Mouse (Mus musculus) kidney, postnatal 0 days (tissue): ENCODE data around the gene Lrfn3. TPM values are rescaled to one million over a fixed set of nuclear protein-coding genes. Genes with fewer than 3 reads are reported as not detected.

ENCODE experiments used
- ATAC-seq: fragments of 200-750 bp; cut with Nextera tagmentation; replicated peaks from 2 replicates; pipeline ENCODE4 v1.8.0; 2017; ENCODE audit warnings: low read depth, moderate number of reproducible peaks, moderate TSS enrichment, moderate library complexity; ENCODE audit not compliant: low FRiP score
- DNase-seq: peaks from one replicate; pipeline ENCODE4 v3.0.0-alpha.2; 2016; ENCODE audit warnings: low spot score
- H3K27ac ChIP-seq: fragments of 300-500 bp; sonication (generic); 2 replicates; pipeline ENCODE4 v1.5.1; 2014; ENCODE audit warnings: mild to moderate bottlenecking
- H3K27me3 ChIP-seq: fragments of 300-500 bp; sonication (generic); 2 replicates; pipeline ENCODE4 v1.6.1; 2014; ENCODE audit warnings: low read length, mixed read lengths; ENCODE audit not compliant: insufficient read depth
- H3K36me3 ChIP-seq: fragments of 300-500 bp; sonication (generic); 2 replicates; pipeline ENCODE4 v1.6.1; 2014; ENCODE audit warnings: low read length, mixed read lengths; ENCODE audit not compliant: insufficient read depth
- H3K4me1 ChIP-seq: fragments of 300-500 bp; sonication (generic); replicated peaks from 2 replicates; pipeline ENCODE4 v1.6.1; 2014; ENCODE audit warnings: antibody characterized with exemption, low read length, mixed read lengths; ENCODE audit not compliant: insufficient read depth
- H3K4me2 ChIP-seq: fragments of 300-500 bp; sonication (generic); 2 replicates; pipeline ENCODE4 v1.6.1; 2014; ENCODE audit warnings: mild to moderate bottlenecking, low read length, moderate library complexity, mixed read lengths
- H3K4me3 ChIP-seq: fragments of 300-500 bp; sonication (generic); replicated peaks from 2 replicates; pipeline ENCODE4 v1.5.1; 2014; ENCODE audit warnings: low read depth, low read length
- H3K9ac ChIP-seq: fragments of 300-500 bp; sonication (generic); 2 replicates; pipeline ENCODE4 v1.6.1; 2014; ENCODE audit warnings: low read depth, low read length
- H3K9me3 ChIP-seq: fragments of 300-500 bp; sonication (generic); replicated peaks from 2 replicates; pipeline ENCODE4 v1.6.1; 2016; ENCODE audit warnings: low read length, inconsistent platforms, mixed read lengths
- CTCF ChIP-seq: IDR thresholded peaks from 2 replicates; pipeline ENCODE4 v1.5.1; 2016; ENCODE audit warnings: antibody characterized with exemption, low read depth, mild to moderate bottlenecking, moderate library complexity
- WGBS: fragments of 180-500 bp; shearing (Covaris S2); extraction: QIAGEN DNeasy Blood & Tissue Kit; methylation state at CpG from one replicate; pipeline ENCODE4 v1.1.7; 2014; 5-methylcytosine and 5-hydroxymethylcytosine counted together
- polyA plus RNA-seq: library from polyadenylated mRNA; unstranded; fragments of >200 nt; fragmentation: Nextera tagmentation; extraction: Ambion mirVana; gene quantifications from 2 replicates; pipeline ENCODE4 v1.2.1, GENCODE M21; 2015

Lrfn3 gene
- polyA plus RNA-seq, 1 experiment from 2014 or later, result 9.5 TPM

- Histone ChIP-seq H3K4me2 (no peak overlapping the region), H3K9ac (no peak overlapping the region), H3K9me3 (no peaks in the 10 kb centered on the region), H3K4me3 (no peak overlapping the region), H3K27ac (no peak overlapping the region), H3K27me3 (no peaks in the 10 kb centered on the region), H3K4me1 (peaks cover 5% of the 10 kb centered on the region; the same call in 1 of the 2 replicates), H3K36me3 (no peaks in the 10 kb centered on the region)
- DNase-seq, result no peak
- no peak for ATAC-seq
- TF ChIP-seq CTCF, result no peak
Observed at GRCm38 (mm10) chr7:30326427-30326826, 36.1 kb downstream of the Lrfn3 start.

DNA sequence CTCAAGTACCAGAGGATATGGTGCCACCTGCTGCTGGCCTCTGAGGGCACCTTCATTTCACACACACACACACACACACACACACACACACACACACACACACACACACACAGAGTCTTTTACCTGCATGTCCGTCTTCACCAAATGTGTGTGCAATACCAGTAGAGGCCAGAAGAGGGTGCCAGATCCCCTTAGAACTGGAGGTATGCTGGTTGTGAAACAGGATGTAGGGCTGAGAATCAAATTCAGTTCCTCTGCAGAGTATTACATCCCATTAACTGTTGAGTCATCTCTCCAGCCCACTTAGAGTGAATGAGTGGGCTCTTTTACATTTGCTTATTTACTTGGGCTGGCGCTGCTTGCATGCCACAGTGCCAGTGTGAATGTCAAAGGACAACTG, 37.2 kb downstream of the Lrfn3 start:
- H3K4me3 ChIP-seq, result no peak overlapping the region

GRCm38 (mm10) chr7:30324300-30324944, 38.1 kb downstream of the Lrfn3 start:
- no peak overlapping the region for H3K9ac ChIP-seq
- H3K9me3 ChIP-seq, result no peaks in the 10 kb centered on the region
- no peak overlapping the region for H3K27ac ChIP-seq
- WGBS, result 84% methylated on average over 5 of the region's 5 CpGs
- DNase-seq (no peak), ATAC-seq (no peak)
- TF ChIP-seq CTCF, result no peak
- no peak overlapping the region for H3K4me3 ChIP-seq
- H3K4me1 ChIP-seq, result peaks cover 5% of the 10 kb centered on the region; the same call in 1 of the 2 replicates
- H3K27me3 ChIP-seq, result no peaks in the 10 kb centered on the region
- H3K36me3 ChIP-seq, result no peaks in the 10 kb centered on the region
- H3K4me2 ChIP-seq, result no peak overlapping the region

More for the DNA sequence above, 37.2 kb downstream of the Lrfn3 start:
- Histone ChIP-seq H3K9me3 (no peaks in the 10 kb centered on the region), H3K27me3 (no peaks in the 10 kb centered on the region), H3K4me2 (no peak overlapping the region), H3K9ac (no peak overlapping the region), H3K4me1 (peaks cover 5% of the 10 kb centered on the region; the same call in 1 of the 2 replicates), H3K27ac (no peak overlapping the region), H3K36me3 (no peaks in the 10 kb centered on the region)
- TF ChIP-seq CTCF, result peak; percentile 75
- no peak for ATAC-seq
- WGBS, result 57% methylated on average over 2 of the region's 2 CpGs
- DNase-seq, result peak; percentile 35

- H3K27me3 ChIP-seq, result no peaks in the 10 kb centered on the region
- ATAC-seq (no peak), DNase-seq (no peak)
- H3K36me3 ChIP-seq, result no peaks in the 10 kb centered on the region
- peaks cover 5% of the 10 kb centered on the region; the same call in 1 of the 2 replicates for H3K4me1 ChIP-seq
- H3K9ac ChIP-seq, result peak within 1 kb of the TSS; percentile 51
- H3K9me3 ChIP-seq, result no peaks in the 10 kb centered on the region
- WGBS, result 82% methylated on average over 3 of the region's 3 CpGs
- peak within 1 kb of the TSS; percentile 70 for H3K4me3 ChIP-seq
- no peak for TF ChIP-seq CTCF
- H3K4me2 ChIP-seq, result peak within 1 kb of the TSS; percentile 91
- peak within 1 kb of the TSS; percentile 91 for H3K27ac ChIP-seq
Observed at GRCm38 (mm10) chr7:30323795-30324194, 38.8 kb downstream of the Lrfn3 start, which contains the start of gene Sdhaf1. TSS of gene Sdhaf1 (minus strand) at chr7:30323895.

GRCm38 (mm10) chr7:30322865-30323264, 39.7 kb downstream of the Lrfn3 start:
- peak overlapping the region; percentile 70 for H3K4me3 ChIP-seq
- no peak for ATAC-seq
- WGBS, result 25% methylated on average over 6 of the region's 6 CpGs

GRCm38 (mm10) chr7:30322285-30322667, 40.3 kb downstream of the Lrfn3 start:
- H3K4me3 ChIP-seq, result peak overlapping the region; percentile 70
- H3K4me2 ChIP-seq, result peak overlapping the region; percentile 91
- 0% methylated on average over 20 of the region's 20 CpGs for WGBS
- H3K4me1 ChIP-seq, result peaks cover 3% of the 10 kb centered on the region; the same call in 1 of the 2 replicates
- DNase-seq (peak; percentile 100), ATAC-seq (peak; percentile 97)
- peak overlapping the region; percentile 78 for H3K9ac ChIP-seq
- H3K9me3 ChIP-seq, result no peaks in the 10 kb centered on the region
- peak overlapping the region; percentile 91 for H3K27ac ChIP-seq
- H3K36me3 ChIP-seq, result no peaks in the 10 kb centered on the region
- TF ChIP-seq CTCF, result no peak
- H3K27me3 ChIP-seq, result no peaks in the 10 kb centered on the region

More at GRCm38 (mm10) chr7:30322865-30323264, 39.7 kb downstream of the Lrfn3 start:
- H3K9ac ChIP-seq, result peak overlapping the region; percentile 51
- H3K27ac ChIP-seq, result peak overlapping the region; percentile 91
- no peaks in the 10 kb centered on the region for H3K9me3 ChIP-seq
- H3K4me2 ChIP-seq, result peak overlapping the region; percentile 91
- TF ChIP-seq CTCF, result no peak
- no peaks in the 10 kb centered on the region for H3K27me3 ChIP-seq
- H3K36me3 ChIP-seq, result no peaks in the 10 kb centered on the region
- no peak for DNase-seq
- H3K4me1 ChIP-seq, result peaks cover 5% of the 10 kb centered on the region; the same call in 1 of the 2 replicates
